Mouse (Mus musculus) embryonic facial prominence, embryonic 11.5 days (tissue): ENCODE results near the gene Pde4b. TPM values are rescaled to one million over a fixed set of nuclear protein-coding genes. Genes with fewer than 3 reads are reported as not detected.

Experiments used
- ATAC-seq: fragments of 200-750 bp; cut with Nextera tagmentation; replicated peaks from 2 replicates; pipeline ENCODE4 v1.8.0; 2017; ENCODE audit warnings: low read depth; ENCODE audit not compliant: insufficient number of reproducible peaks, low FRiP score, low TSS enrichment
- DNase-seq: peaks from one replicate; pipeline ENCODE4 v3.0.0-alpha.2; 2015; ENCODE audit warnings: low spot score
- H3K27ac ChIP-seq: fragments of 300-500 bp; sonication (generic); replicated peaks from 2 replicates; pipeline ENCODE4 v1.5.1; 2014; ENCODE audit warnings: mild to moderate bottlenecking, low read depth, low read length, control low read depth
- H3K27me3 ChIP-seq: fragments of 300-500 bp; sonication (generic); 2 replicates; pipeline ENCODE4 v1.6.1; 2014; ENCODE audit warnings: mild to moderate bottlenecking, low read length, moderate library complexity, mixed read lengths; ENCODE audit not compliant: control insufficient read depth, insufficient read depth
- H3K36me3 ChIP-seq: fragments of 300-500 bp; sonication (generic); replicated peaks from 2 replicates; pipeline ENCODE4 v1.6.1; 2014; ENCODE audit warnings: low read depth, mild to moderate bottlenecking, low read length, moderate library complexity, mixed read lengths; ENCODE audit not compliant: control insufficient read depth, insufficient read depth
- H3K4me1 ChIP-seq: fragments of 300-500 bp; sonication (generic); 2 replicates; pipeline ENCODE4 v1.6.1; 2014; ENCODE audit warnings: low read length, mixed read lengths; ENCODE audit not compliant: control insufficient read depth, insufficient read depth
- H3K4me2 ChIP-seq: fragments of 300-500 bp; sonication (generic); 2 replicates; pipeline ENCODE4 v1.6.1; 2014; ENCODE audit warnings: low read depth, mild to moderate bottlenecking, control low read depth, low read length, moderate library complexity
- H3K4me3 ChIP-seq: fragments of 300-500 bp; sonication (generic); 2 replicates; pipeline ENCODE4 v1.5.1; 2014; ENCODE audit warnings: low read depth, low read length, control low read depth
- H3K9ac ChIP-seq: fragments of 300-500 bp; sonication (generic); replicated peaks from 2 replicates; pipeline ENCODE4 v1.6.1; 2014; ENCODE audit warnings: mild to moderate bottlenecking, control low read depth, low read length
- H3K9me3 ChIP-seq: fragments of 300-500 bp; sonication (generic); replicated peaks from 2 replicates; pipeline ENCODE4 v1.6.1; 2016; ENCODE audit warnings: mild to moderate bottlenecking, low read length, inconsistent platforms, mixed read lengths; ENCODE audit not compliant: control insufficient read depth
- WGBS: fragments of 180-500 bp; shearing (Covaris S2); extraction: QIAGEN DNeasy Blood & Tissue Kit; methylation state at CpG from one replicate; pipeline ENCODE4 v1.1.7; 2014; 5-methylcytosine and 5-hydroxymethylcytosine counted together
- polyA plus RNA-seq: library from polyadenylated mRNA; unstranded; fragments of >200 nt; fragmentation: Nextera tagmentation; extraction: Ambion mirVana; gene quantifications from 2 replicates; pipeline ENCODE4 v1.2.1, GENCODE M21; 2014

The Pde4b gene
- polyA plus RNA-seq, 1 experiment from 2014 or later: 10.3 TPM

GRCm38 (mm10) chr4:102478104-102478503 lies 390.8 kb downstream of the Pde4b start:
- H3K4me3 ChIP-seq: no peak overlapping the region
- H3K36me3 ChIP-seq: no peaks in the 10 kb centered on the region
- 52% methylated on average over 3 of the region's 3 CpGs for WGBS
- DNase-seq: no peak
- H3K4me1 ChIP-seq: no peaks in the 10 kb centered on the region
- no peak overlapping the region for H3K4me2 ChIP-seq
- no peaks in the 10 kb centered on the region for H3K27me3 ChIP-seq
- ATAC-seq: no peak
- H3K27ac ChIP-seq: no peak overlapping the region
- H3K9ac ChIP-seq: no peak overlapping the region
- H3K9me3 ChIP-seq: no peaks in the 10 kb centered on the region

GRCm38 (mm10) chr4:102478860-102479259 lies 391.5 kb downstream of the Pde4b start:
- Histone ChIP-seq H3K36me3 (no peaks in the 10 kb centered on the region), H3K4me2 (no peak overlapping the region), H3K27ac (no peak overlapping the region), H3K4me1 (no peaks in the 10 kb centered on the region), H3K9ac (no peak overlapping the region), H3K27me3 (no peaks in the 10 kb centered on the region), H3K9me3 (no peaks in the 10 kb centered on the region), H3K4me3 (no peak overlapping the region)
- ATAC-seq: no peak
- WGBS: 82% methylated on average over 7 of the region's 7 CpGs
- no peak for DNase-seq

- H3K4me2 ChIP-seq: no peak overlapping the region
- DNase-seq: peak; percentile 43
- no peaks in the 10 kb centered on the region for H3K36me3 ChIP-seq
- H3K27ac ChIP-seq: no peak overlapping the region
- ATAC-seq: no peak
- no peaks in the 10 kb centered on the region for H3K9me3 ChIP-seq
- no peak overlapping the region for H3K4me3 ChIP-seq
- H3K4me1 ChIP-seq: no peaks in the 10 kb centered on the region
- no peak overlapping the region for H3K9ac ChIP-seq
- H3K27me3 ChIP-seq: no peaks in the 10 kb centered on the region
- WGBS: 62% methylated on average over 6 of the region's 6 CpGs
Measured at GRCm38 (mm10) chr4:102480830-102481484, 393.6 kb downstream of the Pde4b start.

GRCm38 (mm10) chr4:102483354-102484018 lies 396.1 kb downstream of the Pde4b start:
- H3K36me3 ChIP-seq: no peaks in the 10 kb centered on the region
- no peaks in the 10 kb centered on the region for H3K27me3 ChIP-seq
- no peaks in the 10 kb centered on the region for H3K9me3 ChIP-seq
- ATAC-seq: no peak
- H3K4me3 ChIP-seq: no peak overlapping the region
- no peak overlapping the region for H3K4me2 ChIP-seq
- WGBS: 24% methylated on average over 7 of the region's 7 CpGs
- no peak overlapping the region for H3K27ac ChIP-seq
- no peaks in the 10 kb centered on the region for H3K4me1 ChIP-seq
- H3K9ac ChIP-seq: no peak overlapping the region
- DNase-seq: peak; percentile 24

GRCm38 (mm10) chr4:102484738-102485137 lies 397.4 kb downstream of the Pde4b start:
- H3K4me1 ChIP-seq: no peaks in the 10 kb centered on the region
- H3K9ac ChIP-seq: no peak overlapping the region
- 84% methylated on average over 2 of the region's 2 CpGs for WGBS
- no peak for DNase-seq
- no peak overlapping the region for H3K4me2 ChIP-seq
- no peaks in the 10 kb centered on the region for H3K27me3 ChIP-seq
- H3K36me3 ChIP-seq: no peaks in the 10 kb centered on the region
- no peak overlapping the region for H3K4me3 ChIP-seq
- no peak for ATAC-seq
- no peaks in the 10 kb centered on the region for H3K9me3 ChIP-seq
- H3K27ac ChIP-seq: no peak overlapping the region

- Histone ChIP-seq H3K9ac (no peak overlapping the region), H3K4me3 (no peak overlapping the region), H3K4me1 (no peaks in the 10 kb centered on the region), H3K9me3 (no peaks in the 10 kb centered on the region), H3K36me3 (no peaks in the 10 kb centered on the region), H3K27ac (no peak overlapping the region), H3K4me2 (no peak overlapping the region), H3K27me3 (no peaks in the 10 kb centered on the region)
- DNase-seq: peak; percentile 53
- no peak for ATAC-seq
- 47% methylated on average over 4 of the region's 4 CpGs for WGBS
Measured at GRCm38 (mm10) chr4:102486134-102486920, 399.0 kb downstream of the Pde4b start.

GRCm38 (mm10) chr4:102486921-102487240 lies 399.5 kb downstream of the Pde4b start:
- 73% methylated on average over 3 of the region's 3 CpGs for WGBS
- H3K36me3 ChIP-seq: no peaks in the 10 kb centered on the region
- no peak for ATAC-seq

GRCm38 (mm10) chr4:102488000-102488399 lies 400.7 kb downstream of the Pde4b start:
- H3K9me3 ChIP-seq: no peaks in the 10 kb centered on the region
- 50% methylated on average over 2 of the region's 2 CpGs for WGBS
- no peak overlapping the region for H3K27ac ChIP-seq
- ATAC-seq: no peak
- no peak overlapping the region for H3K4me3 ChIP-seq
- H3K4me2 ChIP-seq: no peak overlapping the region
- no peak for DNase-seq
- no peaks in the 10 kb centered on the region for H3K36me3 ChIP-seq
- H3K9ac ChIP-seq: no peak overlapping the region
- no peaks in the 10 kb centered on the region for H3K4me1 ChIP-seq
- no peaks in the 10 kb centered on the region for H3K27me3 ChIP-seq

More at GRCm38 (mm10) chr4:102486921-102487240, 399.5 kb downstream of the Pde4b start:
- Histone ChIP-seq H3K27me3 (no peaks in the 10 kb centered on the region), H3K9ac (no peak overlapping the region), H3K4me1 (no peaks in the 10 kb centered on the region), H3K27ac (no peak overlapping the region), H3K9me3 (no peaks in the 10 kb centered on the region), H3K4me2 (no peak overlapping the region), H3K4me3 (no peak overlapping the region)
- DNase-seq: no peak
